Mouse (Mus musculus) embryonic stem cell, embryonic (primary cell): ENCODE data around the gene Sart1.

Experiments used
- CTCF ChIA-PET, 4 experiments: fragments of 300-600 bp in 2 of 4; fragments of 350-600 bp in 2 of 4; sonication (Branson Sonifier 250); formaldehyde crosslinking; loops; one replicate each; lab custom pipeline; 2022; ENCODE audit warnings: inconsistent platforms in 2 of 4; lab: Charles Lee
- POLR2A ChIA-PET, 4 experiments: fragments of 300-600 bp in 2 of 4; fragments of 350-600 bp in 2 of 4; sonication (Branson Sonifier 250); formaldehyde crosslinking; loops; one replicate each; lab custom pipeline; 2022; ENCODE audit warnings: antibody characterized with exemption in 4 of 4, inconsistent platforms in 1 of 4; lab: Charles Lee

The Sart1 gene

GRCm38 (mm10) chr19:5341360-5341759 lies 47.1 kb downstream of the Sart1 start:
- ChIA-PET POLR2A (interaction anchor here in 1 of 4 experiments (1.0 kb wide), 1 partner anchor 10 kb away, joined by 3 read pairs; no protein-coding TSS in a partner anchor), CTCF (interaction anchor here in 1 of 4 experiments (0.7 kb wide), 1 partner anchor 735 kb away, joined by 10 read pairs; no protein-coding TSS in a partner anchor)

DNA sequence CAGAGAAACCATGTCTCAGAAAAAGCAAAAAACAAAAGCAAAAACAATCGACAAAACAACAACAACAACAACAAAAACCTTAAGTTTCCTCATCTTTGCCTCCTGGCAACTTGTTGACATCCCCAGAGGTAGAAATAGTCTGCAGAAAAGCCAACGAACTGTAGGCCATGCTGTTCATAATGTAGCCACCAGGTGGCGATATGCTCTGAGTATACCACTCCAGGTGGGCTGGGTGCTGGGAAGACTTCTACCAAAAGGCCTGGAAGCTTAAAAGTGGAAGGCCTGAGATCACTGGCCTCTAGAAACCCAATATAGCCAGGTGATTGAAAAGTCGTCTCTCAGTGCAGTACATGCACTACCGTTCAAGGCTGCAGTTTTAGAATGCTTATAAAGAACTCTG lies 50.5 kb downstream of the Sart1 start:
- POLR2A ChIA-PET: interaction anchor here (0.6 to 1.6 kb wide), 18 partner anchors 9 to 1059 kb away, joined by 3 to 6 read pairs (median 3); partner anchors contain the start of genes Sart1 (in 2 of the 4), Banf1 (in 1 of the 4), Cst6 (in 1 of the 4) and Eif1ad (in 1 of the 4)
- CTCF ChIA-PET: interaction anchor here (0.5 to 1.7 kb wide), 25 partner anchors 10 to 678 kb away, joined by 3 to 31 read pairs (median 4); partner anchors contain the start of genes Cst6 (in 3 of the 4), Capn1 (in 1 of the 4), Eif1ad (in 1 of the 4) and Mus81 (in 1 of the 4)

GRCm38 (mm10) chr19:5335441-5335840 lies 53.1 kb downstream of the Sart1 start, which contains the start of gene Catsper1:
TSS of gene Catsper1 (plus strand) at chr19:5335741.
- ChIA-PET POLR2A (interaction anchor here (0.7 to 1.9 kb wide), 11 partner anchors 11 to 118 kb away, joined by 3 to 8 read pairs (median 3); partner anchors contain the start of genes Sf3b2 (in 3 of the 4), Cst6 (in 1 of the 4) and Eif1ad (in 1 of the 4)), CTCF (interaction anchor here (0.6 to 2.7 kb wide), 8 partner anchors 13 to 233 kb away, joined by 3 to 16 read pairs (median 4); partner anchors contain the start of genes Cst6 (in 3 of the 4), Banf1 (in 1 of the 4), Eif1ad (in 1 of the 4) and Sf3b2 (in 1 of the 4))

GRCm38 (mm10) chr19:5334741-5335140 lies 53.8 kb downstream of the Sart1 start:
- ChIA-PET CTCF (interaction anchor here (0.6 to 2.7 kb wide), 8 partner anchors 13 to 184 kb away, joined by 3 to 16 read pairs (median 5); partner anchors contain the start of genes Cst6 (in 3 of the 4), Banf1 (in 1 of the 4), Eif1ad (in 1 of the 4) and Sf3b2 (in 1 of the 4)), POLR2A (interaction anchor here (0.5 to 1.9 kb wide), 11 partner anchors 11 to 1574 kb away, joined by 3 to 8 read pairs (median 3); partner anchors contain the start of genes Sf3b2 (in 2 of the 4), Banf1 (in 1 of the 4) and Eif1ad (in 1 of the 4))

GRCm38 (mm10) chr19:5327970-5328369 lies 60.5 kb downstream of the Sart1 start:
- ChIA-PET CTCF (interaction anchor here in 1 of 4 experiments (0.6 to 1.6 kb wide), 3 partner anchors 10 to 43 kb away, joined by 3 to 5 read pairs (median 3); no protein-coding TSS in a partner anchor), POLR2A (interaction anchor here in 1 of 4 experiments (0.7 kb wide), 1 partner anchor 94 kb away, joined by 3 read pairs; no protein-coding TSS in a partner anchor)
